Mouse (Mus musculus) olfactory bulb, adult 2 months (tissue): ENCODE measurements around the gene Efhd1.

ENCODE experiments used
- CTCF ChIP-seq: fragments of 200-500 bp; IDR thresholded peaks from 2 replicates; pipeline ENCODE4 v1.5.1; 2012; ENCODE audit warnings: low read depth, mild to moderate bottlenecking, low read length, moderate library complexity; ENCODE audit not compliant: insufficient read depth
- POLR2A ChIP-seq: fragments of 200-500 bp; IDR thresholded peaks from 2 replicates; pipeline ENCODE4 v1.6.1; 2012; ENCODE audit warnings: mild to moderate bottlenecking, low read depth, low read length, moderate library complexity; ENCODE audit not compliant: insufficient read depth

DNA sequence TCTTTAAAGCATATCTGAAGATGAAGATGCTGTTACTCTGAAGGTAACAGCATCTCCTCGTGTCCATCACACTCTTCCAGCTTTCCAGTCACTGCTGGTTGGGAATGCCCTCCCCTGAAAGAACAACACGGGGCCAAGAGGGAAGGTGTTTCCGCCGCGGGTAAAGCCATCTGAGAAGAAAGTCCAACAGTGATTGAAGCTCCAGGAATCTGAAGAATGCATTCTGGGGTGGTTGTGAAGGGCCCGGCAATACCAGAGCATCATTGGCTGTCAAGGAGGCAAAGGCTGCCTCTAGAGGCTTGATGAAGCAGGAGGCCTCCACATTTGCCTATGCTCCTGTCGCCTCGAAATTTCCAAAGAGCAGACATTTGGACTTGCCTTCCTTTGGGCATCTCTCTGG lies 25.1 kb upstream of the Efhd1 start:
- TF ChIP-seq CTCF: no peak
- TF ChIP-seq POLR2A: no peak
